Mouse (Mus musculus) mature B cell (primary cell): ENCODE measurements around the gene Zswim9.

Experiments used
- in situ Hi-C: fragments of 300-500 bp; cut with MboI; formaldehyde crosslinking; loops from 2 replicates; pipeline ENCODE4 v1.14.3; 2019

Gene Zswim9

DNA sequence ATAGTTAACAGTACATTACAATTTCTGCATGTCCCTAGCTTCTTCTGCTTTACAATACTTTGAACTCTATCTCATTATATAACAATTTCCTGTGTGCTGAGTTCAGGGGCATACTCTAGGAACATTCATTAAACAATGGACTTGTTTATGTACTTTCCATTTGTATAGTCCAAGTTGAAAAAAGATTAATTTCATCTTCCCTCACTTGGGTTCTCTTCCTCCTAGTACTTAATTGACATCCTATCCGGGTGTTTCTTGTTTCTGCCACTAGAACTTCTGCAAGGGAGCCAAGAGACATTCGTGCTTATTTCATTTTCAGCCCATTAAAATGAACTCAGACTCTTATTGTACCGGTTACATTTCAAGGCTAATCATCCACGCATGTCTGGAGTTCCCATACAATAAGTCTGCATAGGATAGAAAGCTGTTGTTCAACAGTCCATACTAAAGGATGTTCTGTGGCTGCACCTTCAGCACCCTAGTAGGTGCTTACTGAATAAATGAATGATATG lies 9.7 kb downstream of the Zswim9 start:
- in situ Hi-C loops, result no loop called here

DNA sequence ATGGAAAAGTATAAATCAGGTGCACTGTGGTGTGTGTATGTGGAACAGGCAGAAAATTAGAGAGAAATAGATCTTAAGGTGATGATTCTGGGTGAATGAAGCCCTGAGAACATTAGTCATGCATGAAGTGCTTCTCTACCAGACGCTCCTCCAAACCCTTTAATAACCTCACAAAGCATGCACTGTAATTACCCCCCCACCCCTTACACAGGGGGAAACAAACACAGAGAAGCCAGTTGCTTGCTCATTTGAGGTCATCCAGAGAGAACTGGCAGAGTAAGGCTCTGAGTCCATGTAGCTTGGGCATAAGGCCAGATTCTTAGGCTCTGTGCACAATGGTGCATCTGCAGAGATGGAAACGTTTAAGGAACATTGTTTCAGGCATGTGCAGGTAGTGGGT lies 14.1 kb downstream of the Zswim9 start:
- in situ Hi-C loops, result no loop called here

DNA sequence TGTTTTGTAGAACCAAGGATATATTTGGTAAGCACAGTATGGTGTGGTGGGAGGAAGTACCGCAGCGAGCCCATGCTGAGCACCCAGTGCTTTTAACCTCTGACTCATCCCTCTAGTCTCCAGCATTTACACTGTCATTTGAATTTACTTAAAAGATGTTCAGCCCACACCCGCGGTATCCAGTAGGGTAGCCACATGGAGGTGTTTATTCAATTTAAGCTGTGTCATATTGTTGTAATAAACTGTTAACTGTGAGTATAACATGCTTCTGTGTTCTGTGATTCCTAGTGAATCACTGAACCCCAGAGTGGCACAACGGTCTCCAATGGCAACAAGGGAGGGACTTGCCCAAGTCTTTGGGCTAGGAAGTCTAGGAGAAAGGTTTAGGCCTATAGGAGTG lies 14.7 kb downstream of the Zswim9 start:
- in situ Hi-C loops, result no loop called here

DNA sequence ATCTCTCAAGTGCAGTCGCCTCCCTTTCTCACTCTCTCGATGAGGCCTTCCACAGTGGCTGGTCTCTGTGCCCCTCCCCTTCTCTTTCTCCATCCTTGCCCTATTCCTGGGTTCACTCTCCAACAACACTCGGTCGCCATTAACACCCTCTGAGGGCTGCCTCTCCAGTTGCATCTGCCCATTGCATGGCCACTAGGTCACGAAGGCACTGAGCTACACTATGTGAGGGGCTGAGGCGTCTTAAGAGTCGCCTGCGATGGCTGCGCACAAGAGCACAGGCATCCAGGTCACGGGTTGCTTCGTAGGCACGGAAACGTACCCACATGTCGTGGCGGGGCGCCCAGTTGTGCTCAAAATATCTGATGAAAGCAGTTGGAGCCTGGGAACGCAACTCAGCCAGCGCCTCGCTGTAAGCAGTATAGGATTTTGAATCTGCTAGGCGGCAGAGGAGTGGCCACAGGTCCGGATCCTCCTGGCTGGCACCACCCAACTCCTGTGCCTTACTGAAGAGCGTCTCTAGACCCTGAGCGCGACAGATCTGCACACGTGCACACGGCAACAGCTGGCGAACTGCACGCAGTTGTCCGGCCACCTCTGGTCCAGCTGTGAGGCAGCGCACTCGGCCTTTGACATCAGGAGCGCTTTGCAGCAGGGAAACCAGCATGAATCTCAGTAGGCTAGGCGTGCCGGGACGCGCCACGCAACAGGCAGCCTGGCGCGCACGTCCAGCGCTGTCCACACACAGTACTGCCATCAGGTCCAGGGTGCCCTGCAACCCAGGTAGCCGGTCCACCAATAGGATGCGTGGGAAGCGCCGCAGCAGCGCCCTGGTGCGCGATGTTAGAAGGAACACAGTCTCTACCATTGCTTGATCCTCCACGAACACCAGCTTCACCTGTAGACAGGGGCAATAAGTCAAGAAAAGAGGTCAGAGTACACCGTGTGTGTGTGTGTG lies 17.5 kb downstream of the Zswim9 start:
- in situ Hi-C loops, result no loop called here

DNA sequence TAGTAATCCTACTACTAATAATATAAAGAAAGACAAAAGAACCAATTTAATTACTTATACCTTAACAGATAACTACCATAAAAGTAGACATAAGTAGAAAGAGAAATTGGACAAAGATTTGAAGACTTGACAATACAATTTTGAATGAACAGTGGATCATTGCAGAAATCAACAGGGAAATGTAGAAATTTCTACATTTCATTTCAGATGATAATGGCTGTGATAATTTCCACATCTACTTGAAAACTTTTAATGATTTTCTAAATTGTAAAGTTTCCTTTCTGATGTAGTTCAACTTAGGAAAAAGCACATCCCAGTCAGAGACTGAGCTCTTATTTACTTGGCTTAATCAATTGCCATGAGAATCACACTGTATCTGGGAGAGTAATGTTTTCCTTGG lies 65.8 kb downstream of the Zswim9 start, which contains the start of gene Vmn1r89:
Vmn1r89 (plus strand) TSS at position 301 of the 400 bp plus-strand sequence.
- in situ Hi-C loops, result no loop called here
